Mouse (Mus musculus) heart, adult 2 months (tissue): ENCODE results near the gene Tbc1d1.

Experiments
- CTCF ChIP-seq: fragments of 200-600 bp; IDR thresholded peaks from 2 replicates; pipeline ENCODE4 v1.8.1; 2022; ENCODE audit warnings: antibody characterized with exemption, mild to moderate bottlenecking, moderate library complexity
- POLR2A ChIP-seq: fragments of 200-500 bp; IDR thresholded peaks from 2 replicates; pipeline ENCODE4 v1.6.1; 2011; ENCODE audit warnings: mild to moderate bottlenecking, low read depth, low read length, control low read depth; ENCODE audit not compliant: insufficient read depth

DNA sequence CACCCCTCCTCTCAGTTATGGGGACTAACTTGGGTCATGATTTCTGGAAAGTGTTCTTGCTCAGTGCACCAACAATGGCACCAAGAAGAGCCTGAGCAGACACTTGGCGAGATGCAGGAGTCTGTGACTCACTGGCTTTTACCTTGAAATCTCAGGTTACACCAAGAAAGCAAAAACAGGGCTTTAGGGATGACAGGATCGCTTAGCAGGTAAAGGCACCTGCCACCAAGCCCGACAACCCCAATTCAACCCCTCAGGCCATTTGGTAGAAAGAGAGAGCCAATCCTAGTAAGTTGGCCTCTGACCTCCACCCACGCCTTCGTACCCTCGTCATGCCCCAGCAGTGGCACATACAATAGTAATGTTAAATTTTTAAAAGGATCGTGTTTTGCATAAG, 62.5 kb downstream of the Tbc1d1 start:
- TF ChIP-seq POLR2A (no peak), CTCF (no peak)
